Mouse (Mus musculus): Measurements from ENCODE around the gene Raet1e. TPM values are rescaled to one million over a fixed set of nuclear protein-coding genes. Genes with fewer than 3 reads are reported as not detected.
"Not testable (repeated sequence)": the region's sequence is repeated elsewhere in the genome, so short reads cannot be mapped to it uniquely, and the experiment has no call there.

Raet1e gene
- polyA plus RNA-seq, 2 experiments: 6.2 to 7.3 TPM

DNA sequence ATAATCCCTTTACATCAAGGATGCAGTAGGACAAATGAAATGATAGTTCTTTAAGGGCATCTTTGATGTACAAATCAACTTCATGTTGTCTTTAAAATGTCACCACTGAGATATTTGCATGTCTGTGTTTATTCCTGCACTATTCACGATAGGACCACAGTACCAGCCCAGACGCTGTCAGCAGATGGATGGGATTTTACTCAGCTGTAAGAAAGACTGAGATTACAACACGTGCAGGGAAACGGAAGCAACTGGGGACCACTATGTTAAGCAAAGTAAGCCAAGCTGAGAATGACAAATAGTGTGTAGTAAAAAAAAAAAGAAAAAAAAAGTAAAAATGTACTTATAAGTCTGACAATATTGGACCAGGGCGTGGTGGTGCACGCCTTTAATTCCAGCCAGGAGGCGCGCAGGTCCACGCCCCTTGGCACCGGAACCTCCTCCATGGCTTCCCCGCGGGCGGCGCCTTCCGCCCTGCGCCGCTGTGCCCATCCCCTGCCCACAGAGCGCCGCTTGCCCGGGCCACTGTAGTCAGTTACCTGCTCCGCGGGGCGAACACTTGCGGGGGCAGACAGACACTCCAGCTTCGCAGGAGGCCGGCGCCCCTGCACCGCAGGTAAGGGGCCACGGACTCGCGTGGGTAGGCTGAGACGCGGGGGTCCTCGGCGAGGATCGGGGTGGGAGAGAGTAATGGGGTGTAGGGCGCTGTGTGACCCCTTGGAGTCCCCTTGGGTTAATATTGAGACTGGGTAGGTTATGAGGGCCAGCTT, 114.7 kb downstream of the Raet1e start:
- not testable (repeated sequence) for ATAC-seq (ENCODE audit: low FRiP score, low read depth); H3K4me1 ChIP-seq (ENCODE audit: control insufficient read depth, insufficient read depth, low read length); H3K27ac ChIP-seq (replicated peaks; ENCODE audit: low read depth, low read length); H3K36me3 ChIP-seq (ENCODE audit: control insufficient read depth, insufficient read depth, low read length); H3K9me3 ChIP-seq (ENCODE audit: control insufficient read depth, low read length)
- peak overlapping the region; percentile 85 for H3K4me2 ChIP-seq (replicated peaks; ENCODE audit: low read depth, low read length, severe bottlenecking)
- under 1% methylated on average over 32 of the region's 37 CpGs for WGBS
- DNase-seq (ENCODE audit: low spot score): peak; percentile 3
- peaks cover 14% of the 10 kb centered on the region; the same call in 1 of the 2 replicates for H3K27me3 ChIP-seq (ENCODE audit: control insufficient read depth, insufficient read depth, low read length)
- peak overlapping the region; percentile 25; the same call in 1 of the 2 replicates for H3K9ac ChIP-seq (ENCODE audit: low read depth, low read length, severe bottlenecking)
- peak overlapping the region; percentile 42 for H3K4me3 ChIP-seq (replicated peaks; ENCODE audit: low read length)

DNA sequence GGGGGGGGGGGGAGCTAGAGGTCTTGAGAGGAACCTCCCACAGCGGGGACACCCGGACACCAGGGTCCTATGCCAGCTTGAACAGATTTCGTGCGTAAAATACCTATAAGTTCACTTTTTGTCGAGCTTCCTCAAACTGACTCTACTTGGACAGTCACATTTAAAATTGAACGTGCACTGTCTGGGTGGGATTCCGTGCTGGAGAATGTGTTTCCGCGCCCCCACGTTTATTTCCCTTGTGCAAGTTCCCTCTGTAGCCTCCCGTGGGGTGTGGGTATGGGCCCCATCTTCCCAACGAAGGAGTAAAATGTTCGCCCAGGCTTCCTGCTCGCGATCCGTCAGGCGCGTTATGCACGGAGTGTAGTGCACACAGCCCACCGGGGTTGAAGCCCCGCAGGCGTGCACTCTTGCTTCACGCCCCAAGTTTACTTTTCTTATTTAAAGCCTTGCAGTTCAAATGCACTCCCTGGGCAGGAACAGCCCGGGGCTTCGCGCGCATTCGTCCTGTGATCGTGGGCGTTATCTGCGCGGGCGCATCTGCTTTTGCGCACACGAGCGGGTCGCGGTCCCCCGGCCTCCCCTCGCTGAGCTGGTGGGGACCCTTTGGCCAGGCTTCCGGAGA, 115.4 kb downstream of the Raet1e start:
- Histone ChIP-seq H3K4me3 (replicated peaks; ENCODE audit: low read length) (peak overlapping the region; percentile 42), H3K9me3 (ENCODE audit: control insufficient read depth, low read length) (no peaks in the 10 kb centered on the region), H3K4me2 (replicated peaks; ENCODE audit: low read depth, low read length, severe bottlenecking) (peak overlapping the region; percentile 85), H3K4me1 (ENCODE audit: control insufficient read depth, insufficient read depth, low read length) (no peaks in the 10 kb centered on the region), H3K27ac (replicated peaks; ENCODE audit: low read depth, low read length) (no peak overlapping the region), H3K27me3 (ENCODE audit: control insufficient read depth, insufficient read depth, low read length) (peaks cover 14% of the 10 kb centered on the region; the same call in 1 of the 2 replicates), H3K9ac (ENCODE audit: low read depth, low read length, severe bottlenecking) (peak overlapping the region; percentile 28; the same call in 1 of the 2 replicates), H3K36me3 (ENCODE audit: control insufficient read depth, insufficient read depth, low read length) (no peaks in the 10 kb centered on the region)
- ATAC-seq (ENCODE audit: low FRiP score, low read depth) (no peak), DNase-seq (ENCODE audit: low spot score) (no peak)
- TF ChIP-seq POLR2A (IDR thresholded peaks at IDR 0.05; ENCODE audit: borderline replicate concordance, extremely low read depth, insufficient read depth, insufficient read length): no peak
- WGBS: under 1% methylated on average over 41 of the region's 41 CpGs

DNA sequence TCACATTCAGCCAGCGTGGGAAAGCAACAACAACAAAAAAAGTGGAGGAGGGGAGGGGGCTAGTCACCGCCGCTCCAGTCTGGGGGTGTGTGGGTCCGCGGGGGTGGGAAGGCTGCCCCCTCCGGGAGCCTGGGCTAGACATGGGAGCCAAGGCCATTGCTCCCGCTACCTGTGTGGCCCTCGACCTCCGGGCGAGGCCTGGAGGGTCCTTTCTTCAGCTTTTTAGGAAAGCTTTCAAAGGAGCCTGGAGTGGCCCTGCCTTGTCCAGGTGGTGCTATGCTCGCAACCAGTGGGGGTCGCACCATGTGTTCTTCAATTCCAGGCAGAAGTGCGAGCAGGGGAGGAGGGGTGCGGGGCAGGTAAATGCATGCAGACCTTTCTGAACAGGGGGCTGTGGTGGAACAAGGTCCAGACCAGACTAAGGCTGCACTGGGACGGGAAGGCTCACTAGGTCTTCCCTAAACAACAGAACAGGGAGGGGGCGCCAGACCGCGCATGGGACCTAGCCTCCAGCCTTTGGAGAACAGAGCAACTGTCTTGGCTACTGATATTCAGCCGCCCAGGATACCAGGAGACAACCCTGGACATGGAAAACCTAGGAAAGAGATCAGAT, 116.2 kb downstream of the Raet1e start:
- WGBS: 5% methylated on average over 19 of the region's 19 CpGs
- no peak for TF ChIP-seq POLR2A (IDR thresholded peaks at IDR 0.05; ENCODE audit: borderline replicate concordance, extremely low read depth, insufficient read depth, insufficient read length)
- Histone ChIP-seq H3K36me3 (ENCODE audit: control insufficient read depth, insufficient read depth, low read length) (no peaks in the 10 kb centered on the region), H3K27ac (replicated peaks; ENCODE audit: low read depth, low read length) (no peak overlapping the region), H3K4me3 (replicated peaks; ENCODE audit: low read length) (peak overlapping the region; percentile 42), H3K9ac (ENCODE audit: low read depth, low read length, severe bottlenecking) (0 out of 2 replicates have a peak overlapping the region, but pooled peaks have one; percentile 28), H3K27me3 (ENCODE audit: control insufficient read depth, insufficient read depth, low read length) (peaks cover 14% of the 10 kb centered on the region; the same call in 1 of the 2 replicates), H3K4me1 (ENCODE audit: control insufficient read depth, insufficient read depth, low read length) (no peaks in the 10 kb centered on the region), H3K4me2 (replicated peaks; ENCODE audit: low read depth, low read length, severe bottlenecking) (peak overlapping the region; percentile 85), H3K9me3 (ENCODE audit: control insufficient read depth, low read length) (no peaks in the 10 kb centered on the region)
- ATAC-seq (ENCODE audit: low FRiP score, low read depth) (no peak), DNase-seq (ENCODE audit: low spot score) (no peak)

DNA sequence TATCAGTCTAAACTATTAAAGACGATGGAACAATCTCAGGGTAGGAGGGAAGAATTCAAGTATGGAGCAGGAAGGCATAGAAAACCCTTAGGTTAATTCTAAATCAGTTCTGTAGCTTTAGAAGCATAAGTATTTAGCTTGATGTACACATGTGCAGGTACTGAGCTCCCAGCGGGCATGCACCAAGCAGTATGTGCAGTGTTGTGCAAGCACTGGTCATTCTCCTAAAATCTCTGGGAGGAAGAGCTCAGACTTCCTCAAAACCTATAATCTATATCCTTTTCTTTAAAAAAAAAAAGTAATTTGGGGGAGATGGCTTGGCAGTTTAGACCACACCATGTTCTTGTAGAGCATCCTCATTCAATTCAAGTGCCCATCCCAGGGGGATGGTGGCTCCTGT, 120.1 kb downstream of the Raet1e start:
- not testable (repeated sequence) for ATAC-seq (ENCODE audit: low FRiP score, low read depth); H3K4me1 ChIP-seq (ENCODE audit: control insufficient read depth, insufficient read depth, low read length); H3K27ac ChIP-seq (replicated peaks; ENCODE audit: low read depth, low read length); H3K4me3 ChIP-seq (replicated peaks; ENCODE audit: low read length); DNase-seq (ENCODE audit: low spot score); H3K9me3 ChIP-seq (ENCODE audit: control insufficient read depth, low read length); H3K4me2 ChIP-seq (replicated peaks; ENCODE audit: low read depth, low read length, severe bottlenecking); H3K9ac ChIP-seq (ENCODE audit: low read depth, low read length, severe bottlenecking); H3K36me3 ChIP-seq (ENCODE audit: control insufficient read depth, insufficient read depth, low read length)
- WGBS: 79% methylated on average over 2 of the region's 2 CpGs
- peaks cover 10% of the 10 kb centered on the region; the same call in 1 of the 2 replicates for H3K27me3 ChIP-seq (ENCODE audit: control insufficient read depth, insufficient read depth, low read length)

DNA sequence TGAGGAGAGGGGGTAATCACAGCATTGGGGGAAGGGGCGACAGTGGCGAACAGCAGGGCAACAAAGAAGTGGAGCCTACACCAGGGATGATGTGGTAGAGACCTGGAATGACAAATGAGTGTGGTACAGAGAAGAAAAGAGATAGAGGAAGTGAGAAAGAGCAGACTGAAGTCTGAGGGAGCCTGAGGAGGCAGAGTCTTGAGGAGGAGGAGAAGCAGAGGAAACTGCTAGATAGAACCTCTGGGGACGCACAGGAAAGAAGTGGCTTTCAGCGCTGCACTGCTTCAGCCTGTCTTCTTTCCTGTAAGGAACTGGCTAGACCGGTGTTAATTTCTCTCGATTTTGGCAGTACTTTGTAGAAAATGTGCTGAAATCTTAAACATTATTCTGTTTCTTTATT, 124.4 kb downstream of the Raet1e start:
- H3K4me1 ChIP-seq (ENCODE audit: control insufficient read depth, insufficient read depth, low read length): no peaks in the 10 kb centered on the region
- ATAC-seq (ENCODE audit: low FRiP score, low read depth) (no peak), DNase-seq (ENCODE audit: low spot score) (no peak)
- H3K27me3 ChIP-seq (ENCODE audit: control insufficient read depth, insufficient read depth, low read length): no peaks in the 10 kb centered on the region
- no peak overlapping the region for H3K9ac ChIP-seq (ENCODE audit: low read depth, low read length, severe bottlenecking)
- no peak overlapping the region for H3K4me3 ChIP-seq (replicated peaks; ENCODE audit: low read length)
- H3K4me2 ChIP-seq (replicated peaks; ENCODE audit: low read depth, low read length, severe bottlenecking): no peak overlapping the region
- H3K27ac ChIP-seq (replicated peaks; ENCODE audit: low read depth, low read length): no peak overlapping the region
- no peak for TF ChIP-seq POLR2A (IDR thresholded peaks at IDR 0.05; ENCODE audit: borderline replicate concordance, extremely low read depth, insufficient read depth, insufficient read length)
- no peaks in the 10 kb centered on the region for H3K9me3 ChIP-seq (ENCODE audit: control insufficient read depth, low read length)
- H3K36me3 ChIP-seq (ENCODE audit: control insufficient read depth, insufficient read depth, low read length): no peaks in the 10 kb centered on the region
- 39% methylated on average over 6 of the region's 6 CpGs for WGBS
